Mouse (Mus musculus) kidney, embryonic 14.5 days (tissue): ENCODE data around the gene Gm20809. TPM values are rescaled to one million over a fixed set of nuclear protein-coding genes. Genes with fewer than 3 reads are reported as not detected.
"Not testable (repeated sequence)": the region's sequence is repeated elsewhere in the genome, so short reads cannot be mapped to it uniquely, and the experiment has no call there.

Experiments used
- ATAC-seq: fragments of 200-750 bp; cut with Nextera tagmentation; 2 replicates; pipeline ENCODE4 v1.8.0; 2017; ENCODE audit warnings: moderate number of reproducible peaks, mild to moderate bottlenecking, moderate TSS enrichment, moderate library complexity; ENCODE audit not compliant: low FRiP score, low TSS enrichment
- H3K27ac ChIP-seq: fragments of 300-500 bp; sonication (generic); 2 replicates; pipeline ENCODE4 v1.5.1; 2014; ENCODE audit warnings: low read depth, mild to moderate bottlenecking, low read length, moderate library complexity, mixed read lengths
- H3K27me3 ChIP-seq: fragments of 300-500 bp; sonication (generic); 2 replicates; pipeline ENCODE4 v1.6.1; 2014; ENCODE audit warnings: mild to moderate bottlenecking, low read length; ENCODE audit not compliant: control insufficient read depth, insufficient read depth
- H3K36me3 ChIP-seq: fragments of 300-500 bp; sonication (generic); 2 replicates; pipeline ENCODE4 v1.6.1; 2014; ENCODE audit warnings: low read length, mixed read lengths; ENCODE audit not compliant: control insufficient read depth, insufficient read depth
- H3K4me1 ChIP-seq: fragments of 300-500 bp; sonication (generic); 2 replicates; pipeline ENCODE4 v1.6.1; 2014; ENCODE audit warnings: low read length, mixed read lengths; ENCODE audit not compliant: control insufficient read depth, insufficient read depth
- H3K4me2 ChIP-seq: fragments of 300-500 bp; sonication (generic); replicated peaks from 2 replicates; pipeline ENCODE4 v1.6.1; 2014; ENCODE audit warnings: low read depth, mild to moderate bottlenecking, low read length
- H3K4me3 ChIP-seq: fragments of 300-500 bp; sonication (generic); 2 replicates; pipeline ENCODE4 v1.5.1; 2014; ENCODE audit warnings: mild to moderate bottlenecking, low read length
- H3K9ac ChIP-seq: fragments of 300-500 bp; sonication (generic); 2 replicates; pipeline ENCODE4 v1.6.1; 2014; ENCODE audit warnings: low read depth, mild to moderate bottlenecking, low read length, moderate library complexity
- H3K9me3 ChIP-seq: fragments of 300-500 bp; sonication (generic); 2 replicates; pipeline ENCODE4 v1.6.1; 2016; ENCODE audit warnings: low read length; ENCODE audit not compliant: control insufficient read depth
- WGBS: fragments of 180-500 bp; shearing (Covaris S2); extraction: QIAGEN DNeasy Blood & Tissue Kit; methylation state at CpG from one replicate; pipeline ENCODE4 v1.1.7; 2014; 5-methylcytosine and 5-hydroxymethylcytosine counted together
- polyA plus RNA-seq: library from polyadenylated mRNA; unstranded; fragments of >200 nt; fragmentation: Nextera tagmentation; extraction: Ambion mirVana; gene quantifications from 2 replicates; pipeline ENCODE4 v1.2.1, GENCODE M21; 2014

Gene Gm20809
- not detected in 2 replicates for polyA plus RNA-seq

- WGBS = no CpG with 5 or more reads among the region's 3 CpGs
- not testable (repeated sequence) for ATAC-seq, H3K9ac ChIP-seq, H3K36me3 ChIP-seq, H3K27me3 ChIP-seq, H3K27ac ChIP-seq, H3K4me1 ChIP-seq, H3K4me3 ChIP-seq, H3K9me3 ChIP-seq, H3K4me2 ChIP-seq
Observed at GRCm38 (mm10) chrY:24454757-24455156, at the start of gene Gm20809. Gene Gm20809, plus strand, starts transcription at chrY:24455057.
